Mouse (Mus musculus) heart, postnatal 36 days (tissue): ENCODE measurements around the gene Gm3138. TPM values are rescaled to one million over a fixed set of nuclear protein-coding genes. Genes with fewer than 3 reads are reported as not detected.
"Not testable (repeated sequence)": the region's sequence is repeated elsewhere in the genome, so short reads cannot be mapped to it uniquely, and the experiment has no call there.

Experiments used
- DNase-seq, 2 experiments: peaks; one replicate each; pipeline ENCODE4 v3.0.0; 2021 to 2022
- intact Hi-C: fragments of 180-260 bp; cut with DNase I; formaldehyde crosslinking; loops from one replicate; pipeline ENCODE4 v1.15.1; 2025
- total RNA-seq, 2 experiments: library from RNA; stranded (reverse); gene quantifications; 2 replicates each; pipeline ENCODE4 v1.2.3; 2021

Gene Gm3138
- total RNA-seq = not detected

DNA sequence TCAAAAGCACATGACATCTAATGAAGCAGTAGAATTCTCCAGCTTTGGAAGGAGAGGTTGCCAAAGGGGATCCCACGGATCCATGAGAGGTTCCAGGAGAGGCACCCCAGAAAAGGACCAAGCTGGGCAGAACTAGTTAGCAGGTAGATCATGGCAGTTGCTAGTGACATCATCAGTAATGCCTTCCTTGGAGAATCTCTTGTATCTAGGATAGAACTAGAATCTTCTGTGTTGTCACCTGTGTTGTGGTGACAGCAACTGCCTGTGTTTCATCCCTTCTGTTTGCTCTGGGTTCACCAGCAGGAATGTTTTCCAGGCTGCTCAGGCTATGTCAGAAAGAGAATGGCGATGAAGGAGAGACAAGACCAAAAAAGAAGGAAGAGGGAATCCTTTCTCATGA lies at the start of gene Gm3138:
Gm3138 (plus strand) TSS at position 301 of the 400 bp plus-strand sequence.
- intact Hi-C loops, DNase-seq: not testable (repeated sequence)

DNA sequence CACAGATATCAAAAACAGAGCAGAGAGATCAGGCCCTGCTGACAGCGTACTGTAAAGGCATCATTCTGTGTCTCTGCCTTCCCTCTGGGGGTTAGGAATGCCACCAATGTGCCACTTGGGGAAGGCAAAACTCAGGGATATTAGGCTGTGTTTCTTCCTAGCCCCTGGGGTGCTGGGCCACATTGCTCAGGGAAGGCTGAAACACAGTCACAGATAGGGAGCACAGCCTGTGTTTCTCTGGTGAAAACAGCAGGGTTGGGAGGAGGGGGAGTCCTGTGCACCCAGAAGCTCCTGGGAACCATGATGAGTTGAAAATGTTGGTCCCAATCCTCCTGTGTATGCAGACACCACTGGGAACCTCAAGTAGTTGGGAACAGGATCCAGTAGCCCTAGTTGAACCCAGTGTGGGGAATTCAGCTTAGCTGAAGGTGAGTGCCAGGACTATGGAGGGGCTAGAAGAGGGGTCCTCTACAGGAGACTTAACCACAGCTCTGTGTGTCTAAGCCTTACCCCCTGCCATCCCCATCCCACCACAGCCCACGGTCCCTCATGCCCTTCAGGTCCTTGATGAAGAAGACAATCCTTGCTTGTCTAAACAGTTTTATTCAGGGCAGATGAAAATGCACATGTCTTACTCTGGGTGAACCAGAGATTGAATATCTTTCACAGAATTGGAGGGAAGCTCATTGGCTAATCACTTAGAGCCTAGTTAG lies 20.0 kb downstream of the Gm3138 start:
- DNase-seq, intact Hi-C loops: not testable (repeated sequence)

DNA sequence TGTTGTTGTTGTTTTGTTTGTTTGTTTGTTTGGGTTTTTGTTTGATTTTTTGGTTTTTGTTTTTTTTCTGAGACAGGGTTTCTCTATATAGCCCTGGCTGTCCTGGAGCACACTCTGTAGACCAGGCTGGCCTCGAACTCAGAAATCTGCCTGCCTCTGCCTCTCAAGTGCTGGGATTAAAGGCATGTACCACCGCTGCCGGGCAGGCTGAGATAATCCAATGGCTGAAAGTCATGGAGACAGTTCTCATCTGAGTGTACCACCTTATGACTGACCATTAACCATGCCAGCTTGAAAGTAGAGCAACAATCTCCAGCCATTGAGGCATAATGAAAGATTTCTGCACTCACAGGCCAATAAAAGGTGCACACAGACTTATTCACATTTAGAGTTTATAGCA lies 30.4 kb downstream of the Gm3138 start:
- DNase-seq, intact Hi-C loops: not testable (repeated sequence)

Other genes with a start within 250 kb of the Gm3138 start
- 1 to 10 TPM in 1 of 2 experiments, under 1 TPM in 1; 0.28 to 1.2 TPM for gene Gm5796, start 225.7 kb upstream of the Gm3138 start, total RNA-seq
- gene Gm3115, start 165.5 kb upstream of the Gm3138 start, total RNA-seq = under 1 TPM in 1 of 2 experiments, not detected in 1; 0.16 TPM
- gene Gm8108, start 139.1 kb upstream of the Gm3138 start, total RNA-seq = under 1 TPM; 0.16 to 0.78 TPM
- not detected for gene Gm3127, start 84.6 kb upstream of the Gm3138 start, total RNA-seq
- under 1 TPM in 1 of 2 experiments, not detected in 1; 0.17 TPM for gene Gm2974, start 67.1 kb upstream of the Gm3138 start, total RNA-seq
- gene Gm3149, start 67.7 kb downstream of the Gm3138 start, total RNA-seq = not detected
- gene 2610042L04Rik, start 85.1 kb downstream of the Gm3138 start, total RNA-seq = not detected
- gene Gm3159, start 147.9 kb downstream of the Gm3138 start, total RNA-seq = not detected
- under 1 TPM in 1 of 2 experiments, not detected in 1; 0.17 TPM for gene Gm3164, start 165.8 kb downstream of the Gm3138 start, total RNA-seq
- gene Gm3173, start 181.4 kb downstream of the Gm3138 start, total RNA-seq = not detected
- gene Gm3182, start 232.1 kb downstream of the Gm3138 start, total RNA-seq = not detected